9 mouse cellular contexts compared by ENCODE assay signal in the genomic region with DNA sequence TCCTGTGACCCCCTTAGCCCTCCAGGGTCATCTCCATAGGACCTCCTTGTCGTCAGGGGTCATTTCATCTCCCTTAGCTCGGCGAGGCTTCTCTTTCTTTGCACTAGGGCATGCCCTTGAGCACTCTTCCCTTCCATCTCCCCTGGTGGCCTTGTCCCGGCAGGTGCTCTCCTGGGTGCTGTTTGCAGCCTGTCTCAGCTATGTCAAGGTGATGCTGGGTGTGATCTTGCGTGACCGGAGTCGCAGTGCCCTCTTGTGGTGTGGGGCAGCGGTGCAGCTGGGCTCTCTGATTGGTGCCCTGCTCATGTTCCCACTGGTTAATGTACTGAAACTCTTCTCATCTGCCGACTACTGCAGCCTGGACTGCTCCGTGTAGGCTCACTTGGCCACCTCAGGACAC. TPM values are rescaled to one million over a fixed set of nuclear protein-coding genes. Genes with fewer than 3 reads are reported as not detected.
A peak's percentile ranks its signal among the peaks of the same experiment; 100 is the strongest.
DNase-seq lines count a peak whose midpoint lies in the region; ATAC-seq and TF ChIP-seq lines count a peak whose summit lies in the region.
"Had no signal": no experiment of that assay in that cellular context is flagged by ENCODE, and none has a peak within 500 bp of the region (broad histone marks: within the 10 kb centered on the region; RNA-seq: fewer than 3 reads in every experiment).

No protein-coding gene starts in this region.

- peak; percentile 67 for TF ChIP-seq CTCF in lung, postnatal 0 days (IDR thresholded peaks at IDR 0.05)

- no peak overlapping the region for H3K9ac ChIP-seq in lung, postnatal 0 days (replicated peaks; ENCODE audit: low read depth)
- no peak overlapping the region for H3K9ac ChIP-seq in hindbrain, embryonic 12.5 days
- H3K9ac ChIP-seq: embryonic facial prominence, embryonic 15.5 days had no signal

- H3K27ac ChIP-seq in lung, postnatal 0 days (ENCODE audit: low read length), result no peak overlapping the region
- H3K27ac ChIP-seq in hindbrain, embryonic 12.5 days, result no peak overlapping the region
- H3K27ac ChIP-seq: embryonic facial prominence, embryonic 15.5 days had no signal

- peak; percentile 49 to 57 for DNase-seq in frontal cortex, postnatal 25 days (ENCODE audit: low spot score in 2 of 2)
- no peak for DNase-seq in lung, postnatal 0 days (ENCODE audit: low spot score)
- DNase-seq in lung, adult 18-20 months, result no peak
- DNase-seq in ZHBTc4 (ENCODE audit: low read depth, low spot score), result peak; percentile 77
- DNase-seq in lung, postnatal 36 days, result peak; percentile 44

- no peaks in the 10 kb centered on the region for H3K4me1 ChIP-seq in lung, postnatal 0 days (ENCODE audit: insufficient read depth, low read depth, low read length)
- H3K4me1 ChIP-seq in hindbrain, embryonic 12.5 days, result no peaks in the 10 kb centered on the region

- no peaks in the 10 kb centered on the region for H3K36me3 ChIP-seq in lung, postnatal 0 days (ENCODE audit: insufficient read depth, low read length)
- H3K36me3 ChIP-seq in hindbrain, embryonic 12.5 days, result no peaks in the 10 kb centered on the region
- H3K36me3 ChIP-seq: embryonic facial prominence, embryonic 15.5 days had no signal

- no peak overlapping the region for H3K4me2 ChIP-seq in lung, postnatal 0 days (replicated peaks; ENCODE audit: low read depth, low read length)
- no peak overlapping the region for H3K4me2 ChIP-seq in hindbrain, embryonic 12.5 days (replicated peaks)
- H3K4me2 ChIP-seq: embryonic facial prominence, embryonic 15.5 days had no signal

- 56% methylated on average over 10 of the region's 10 CpGs for WGBS in lung, postnatal 0 days
- WGBS in hindbrain, embryonic 12.5 days, result 51% methylated on average over 10 of the region's 10 CpGs

- no peaks in the 10 kb centered on the region for H3K27me3 ChIP-seq in lung, postnatal 0 days (replicated peaks; ENCODE audit: insufficient read depth, low read length)
- no peaks in the 10 kb centered on the region for H3K27me3 ChIP-seq in hindbrain, embryonic 12.5 days
- H3K27me3 ChIP-seq: embryonic facial prominence, embryonic 15.5 days had no signal

- H3K9me3 ChIP-seq in lung, postnatal 0 days (ENCODE audit: low read length), result no peaks in the 10 kb centered on the region
- H3K9me3 ChIP-seq in hindbrain, embryonic 12.5 days (replicated peaks), result no peaks in the 10 kb centered on the region
- H3K9me3 ChIP-seq: embryonic facial prominence, embryonic 15.5 days had no signal

- H3K4me3 ChIP-seq in lung, postnatal 0 days (ENCODE audit: low read depth, low read length), result no peak overlapping the region
- no peak overlapping the region for H3K4me3 ChIP-seq in hindbrain, embryonic 12.5 days
- H3K4me3 ChIP-seq: embryonic facial prominence, embryonic 15.5 days had no signal

- no peak for TF ChIP-seq EP300 in lung, postnatal 0 days (IDR thresholded peaks at IDR 0.05)

- ATAC-seq in frontal cortex, adult (ENCODE audit: low TSS enrichment), result no peak
- ATAC-seq in lung, postnatal 0 days, result no peak
- no peak for ATAC-seq in megakaryocyte-erythroid progenitor cell, adult 5-6 weeks (replicated peaks; ENCODE audit: low FRiP score, low TSS enrichment, poor library complexity, severe bottlenecking)
- ATAC-seq in hindbrain, embryonic 12.5 days (ENCODE audit: low FRiP score), result no peak

RNA-seq across cellular contexts. Expression of a gene that starts 11.5 kb away (rescaled TPM):
- 26.0 and 26.7 TPM in 2 replicates for polyA plus RNA-seq in lung, postnatal 0 days (2015; fragmentation: Nextera tagmentation; extraction: Ambion mirVana)
- 0.42 and 1.4 TPM in 2 replicates for total RNA-seq in megakaryocyte-erythroid progenitor cell, adult 5-6 weeks (2014; fragmentation: Nextera tagmentation)
- total RNA-seq in megakaryocyte-erythroid progenitor cell, adult 5-6 weeks (2017), result 0.34 and 0.80 TPM in 2 replicates
- polyA plus RNA-seq in hindbrain, embryonic 12.5 days (2016; fragmentation: Nextera tagmentation; extraction: Ambion mirVana), result 1.5 TPM in 2 replicates

RNA-seq across cellular contexts. Expression of a gene that starts 27.8 kb away (rescaled TPM):
- 34.8 and 36.3 TPM in 2 replicates for polyA plus RNA-seq in lung, postnatal 0 days (2015; fragmentation: Nextera tagmentation; extraction: Ambion mirVana)
- total RNA-seq in megakaryocyte-erythroid progenitor cell, adult 5-6 weeks (2014; fragmentation: Nextera tagmentation), result 3.7 and 9.1 TPM in 2 replicates
- 0.50 and 1.6 TPM in 2 replicates for total RNA-seq in megakaryocyte-erythroid progenitor cell, adult 5-6 weeks (2017)
- polyA plus RNA-seq in hindbrain, embryonic 12.5 days (2016; fragmentation: Nextera tagmentation; extraction: Ambion mirVana), result 78.6 and 86.0 TPM in 2 replicates

Comparison
In these comparisons a context has a peak if more than half of its experiments do, and no peak if none do; other contexts are left out.
1. DNase-seq: peak in frontal cortex, postnatal 25 days (2 of 2), ZHBTc4 (single experiment) and lung, postnatal 36 days (single experiment); none in lung, postnatal 0 days (single experiment) and lung, adult 18-20 months (0 of 2).
2. RNA of a gene that starts 11.5 kb away (polyA plus RNA-seq): 26.0 to 26.7 TPM in lung, postnatal 0 days; 1.5 TPM in hindbrain, embryonic 12.5 days; every median in the first group is over 10 times any median in the second.